Mouse (Mus musculus): ENCODE results near the gene Gm21976.

Gene Gm21976

DNA sequence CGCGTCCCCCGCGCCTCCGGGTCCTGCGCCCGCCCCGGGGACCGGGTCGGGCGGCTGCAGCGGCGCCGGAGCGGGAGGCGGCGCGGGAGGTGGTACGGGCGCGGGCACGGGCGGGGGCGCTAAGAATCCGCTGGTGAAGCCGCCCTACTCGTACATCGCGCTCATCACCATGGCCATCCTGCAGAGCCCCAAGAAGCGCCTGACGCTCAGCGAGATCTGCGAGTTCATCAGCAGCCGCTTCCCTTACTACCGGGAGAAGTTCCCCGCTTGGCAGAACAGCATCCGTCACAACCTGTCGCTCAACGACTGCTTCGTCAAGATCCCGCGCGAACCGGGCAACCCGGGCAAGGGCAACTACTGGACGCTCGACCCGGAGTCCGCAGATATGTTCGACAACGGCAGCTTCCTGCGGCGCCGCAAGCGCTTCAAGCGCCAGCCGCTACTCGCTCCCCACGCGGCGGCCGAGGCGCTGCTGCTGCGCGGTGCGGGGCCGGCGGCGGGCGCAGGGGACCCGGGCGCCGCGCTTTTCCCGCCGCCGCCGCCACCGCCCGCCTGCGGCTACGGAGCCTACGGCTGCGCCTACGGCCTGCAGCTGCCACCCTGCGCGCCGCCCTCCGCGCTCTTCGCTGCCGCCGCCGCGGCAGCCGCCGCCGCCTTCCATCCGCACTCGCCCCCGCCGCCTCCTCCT, 75.3 kb downstream of the Gm21976 start:
- no peak for DNase-seq

DNA sequence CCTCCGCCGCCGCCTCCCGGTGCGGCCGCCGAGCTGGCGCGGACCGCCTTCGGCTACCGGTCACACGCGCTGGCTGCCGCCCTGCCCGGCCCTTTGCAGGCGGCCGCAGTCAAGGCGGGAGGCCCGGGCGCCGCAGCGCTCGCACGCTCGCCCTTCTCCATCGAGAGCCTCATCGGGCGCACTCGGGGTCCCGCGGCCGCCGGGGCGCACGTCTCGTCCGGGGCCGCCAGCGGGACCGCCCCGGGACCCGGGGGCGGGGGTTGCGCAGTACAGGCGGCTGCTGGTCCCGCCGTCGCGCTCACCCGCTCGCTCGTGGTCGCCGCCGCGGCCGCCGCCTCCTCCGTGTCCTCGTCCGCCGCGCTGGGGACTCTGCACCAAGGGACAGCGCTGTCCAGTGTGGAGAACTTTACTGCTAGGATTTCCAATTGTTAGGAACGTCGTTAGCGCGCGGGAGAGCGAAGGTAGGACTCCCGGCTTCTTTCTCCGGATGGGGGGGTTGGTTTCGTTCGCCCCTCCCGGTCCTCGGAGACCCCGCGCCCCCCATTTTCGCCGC, 75.9 kb downstream of the Gm21976 start:
- DNase-seq, result no peak

- DNase-seq, result no peak
Measured at GRCm38 (mm10) chr13:98356176-98356972, 76.7 kb downstream of the Gm21976 start.

Measured in kidney, adult 9 months (tissue).